Mouse (Mus musculus): ENCODE measurements around the gene Arr3. TPM values are rescaled to one million over a fixed set of nuclear protein-coding genes. Genes with fewer than 3 reads are reported as not detected.

Arr3 gene
- total RNA-seq (2023) = not detected

DNA sequence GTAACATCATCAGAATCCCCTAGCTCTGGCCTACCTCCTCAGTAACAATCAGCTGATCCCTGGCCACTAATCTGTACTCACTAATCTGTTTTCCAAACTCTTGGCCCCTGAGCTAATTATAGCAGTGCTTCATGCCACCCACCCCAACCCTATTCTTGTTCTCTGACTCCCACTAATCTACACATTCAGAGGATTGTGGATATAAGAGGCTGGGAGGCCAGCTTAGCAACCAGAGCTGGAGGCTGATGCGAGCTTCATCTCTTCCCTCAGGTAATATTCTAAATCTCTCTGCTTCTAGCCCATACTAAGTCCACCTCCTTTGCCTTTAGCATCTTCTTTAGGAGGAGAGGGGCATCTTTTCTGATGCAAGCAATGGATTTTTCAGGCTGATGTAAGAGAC is at the start of gene Arr3:
TSS of gene Arr3 (plus strand) at position 184 of the 400 bp plus-strand sequence.

DNA sequence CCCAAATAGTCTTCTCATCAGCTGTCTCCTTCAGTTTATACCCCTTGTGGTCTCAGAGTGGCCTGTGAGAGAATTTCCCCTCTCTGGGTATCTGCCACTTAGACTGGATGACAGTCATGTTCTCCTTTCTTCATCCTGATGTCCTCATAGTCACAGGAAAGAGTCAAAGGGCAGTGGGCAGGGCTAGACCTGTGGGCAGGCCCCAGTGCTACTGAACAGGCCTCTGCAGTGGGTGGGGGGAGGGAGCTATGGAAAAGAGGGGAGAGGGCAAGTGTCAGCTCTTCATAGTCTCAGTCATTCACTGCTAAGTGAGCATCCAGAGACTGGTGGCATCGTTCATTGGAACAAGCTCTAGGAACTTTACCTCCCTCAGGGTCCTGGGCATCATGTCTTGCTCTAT is 33.3 kb upstream of the Arr3 start, which contains the start of gene Awat1:
TSS of gene Awat1 (plus strand) at position 301 of the 400 bp plus-strand sequence.

DNA sequence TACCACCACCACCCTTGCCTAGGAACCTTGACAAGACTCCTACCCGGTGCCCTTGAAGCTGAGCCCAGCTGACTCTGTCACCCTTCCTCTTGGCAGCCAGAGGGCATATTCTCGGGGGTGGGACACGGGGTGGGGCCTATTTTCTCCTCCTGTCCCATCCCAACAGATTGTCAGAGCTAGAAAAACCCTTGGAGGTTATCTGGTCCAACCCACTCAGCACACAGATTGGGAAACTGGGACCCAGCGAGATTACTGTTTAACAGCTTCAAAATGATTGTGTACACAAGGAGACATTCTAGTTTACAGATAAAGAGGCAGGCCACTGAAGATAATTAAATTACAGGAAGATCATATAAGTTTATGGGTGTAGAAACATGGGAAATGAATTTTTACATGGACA is 10.5 kb upstream of the Arr3 start, which contains the start of gene P2ry4:
TSS of gene P2ry4 (minus strand) at position 79 of the 400 bp plus-strand sequence.

GRCm38 (mm10) chrX:100625546-100625801 is 20.2 kb downstream of the Arr3 start, which contains the start of gene Kif4:
Gene Kif4, plus strand, starts transcription at chrX:100625737.

DNA sequence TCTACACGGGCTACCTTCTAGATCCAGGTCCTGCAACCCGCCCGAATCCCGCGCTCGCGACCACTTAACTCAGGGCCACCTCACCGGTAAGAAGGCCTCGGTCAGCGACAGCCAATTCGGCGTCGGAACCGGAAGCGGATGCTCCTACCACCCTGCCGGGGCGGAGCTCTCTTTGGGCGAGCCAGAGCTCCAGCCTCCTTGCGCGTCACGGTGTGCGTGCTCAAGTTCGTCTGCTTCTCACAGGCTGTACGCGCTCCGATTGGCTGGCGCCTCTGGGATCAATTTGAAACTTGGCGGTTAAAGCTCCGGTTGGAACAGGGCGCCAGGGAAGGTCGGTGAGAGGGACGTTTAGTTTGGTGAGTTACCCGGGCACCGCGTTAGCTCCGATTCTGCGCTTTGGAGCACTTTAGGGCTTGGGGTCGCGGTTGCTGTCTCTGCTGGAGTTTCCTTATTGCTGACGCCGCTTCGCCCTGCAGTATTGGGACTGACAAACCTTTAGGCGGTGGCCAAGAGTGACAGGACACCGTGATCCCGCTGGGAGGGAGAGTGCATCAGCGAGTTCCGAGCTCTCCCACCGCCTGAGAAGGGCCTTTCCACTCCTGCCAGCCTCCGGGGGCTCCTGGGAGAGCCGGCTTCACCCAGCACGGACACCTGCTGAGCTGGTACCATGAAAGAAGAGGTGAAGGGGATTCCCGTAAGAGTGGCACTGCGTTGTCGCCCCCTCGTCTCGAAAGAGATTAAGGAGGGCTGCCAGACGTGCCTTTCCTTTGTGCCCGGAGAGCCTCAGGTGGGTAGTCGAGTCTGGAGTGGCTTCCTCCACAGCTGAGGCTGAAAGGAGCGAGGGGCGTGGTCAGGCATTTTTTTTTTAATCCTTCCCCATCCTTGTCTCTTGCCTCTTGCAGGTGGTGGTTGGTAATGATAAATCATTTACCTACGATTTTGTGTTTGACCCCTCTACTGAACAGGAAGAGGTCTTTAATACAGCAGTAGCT is 20.8 kb downstream of the Arr3 start, which contains the start of gene Pdzd11:
TSS of gene Pdzd11 (minus strand) at position 767 of the 992 bp plus-strand sequence.

Other genes with a start within 250 kb of the Arr3 start
- not detected for gene Otud6a, start 176.5 kb upstream of the Arr3 start, total RNA-seq (2023)
- 0.38 TPM for gene Awat2, start 162.8 kb upstream of the Arr3 start, total RNA-seq (2023)
- 62.7 TPM for gene Igbp1, start 111.2 kb upstream of the Arr3 start, total RNA-seq (2023)
- not detected for gene Dgat2l6, start 80.7 kb upstream of the Arr3 start, total RNA-seq (2023)
- gene Awat1, start 33.2 kb upstream of the Arr3 start, total RNA-seq (2023) = not detected
- not detected for gene P2ry4, start 10.6 kb upstream of the Arr3 start, total RNA-seq (2023)
- 0.56 TPM for gene Kif4, start 20.2 kb downstream of the Arr3 start, total RNA-seq (2023)
- gene Pdzd11, start 21.1 kb downstream of the Arr3 start, total RNA-seq (2023) = 15.2 TPM
- gene Gdpd2, start 124.4 kb downstream of the Arr3 start, total RNA-seq (2023) = not detected
- gene Dlg3, start 162.2 kb downstream of the Arr3 start, total RNA-seq (2023) = 7.8 TPM

Measured in CD4-positive naive resting alpha-beta T cell, adult 76 days (primary cell).